Mouse (Mus musculus) intestine, embryonic 15.5 days (tissue): ENCODE measurements around the gene Gpn2. TPM values are rescaled to one million over a fixed set of nuclear protein-coding genes. Genes with fewer than 3 reads are reported as not detected.

Experiments
- ATAC-seq: fragments of 200-750 bp; cut with Nextera tagmentation; 2 replicates; pipeline ENCODE4 v1.8.0; 2017; ENCODE audit warnings: moderate TSS enrichment, moderate library complexity
- H3K27ac ChIP-seq: fragments of 300-500 bp; sonication (generic); 2 replicates; pipeline ENCODE4 v1.5.1; 2015; ENCODE audit warnings: mild to moderate bottlenecking, inconsistent platforms
- H3K27me3 ChIP-seq: fragments of 300-500 bp; sonication (generic); replicated peaks from 2 replicates; pipeline ENCODE4 v1.6.1; 2015; ENCODE audit warnings: inconsistent platforms
- H3K36me3 ChIP-seq: fragments of 300-500 bp; sonication (generic); 2 replicates; pipeline ENCODE4 v1.6.1; 2015; ENCODE audit warnings: inconsistent platforms
- H3K4me1 ChIP-seq: fragments of 300-500 bp; sonication (generic); replicated peaks from 2 replicates; pipeline ENCODE4 v1.6.1; 2015; ENCODE audit warnings: inconsistent platforms
- H3K4me2 ChIP-seq: fragments of 300-500 bp; sonication (generic); replicated peaks from 2 replicates; pipeline ENCODE4 v1.6.1; 2015; ENCODE audit warnings: mild to moderate bottlenecking, inconsistent platforms
- H3K4me3 ChIP-seq: fragments of 300-500 bp; sonication (generic); replicated peaks from 2 replicates; pipeline ENCODE4 v1.5.1; 2015; ENCODE audit warnings: inconsistent platforms
- H3K9ac ChIP-seq: fragments of 300-500 bp; sonication (generic); 2 replicates; pipeline ENCODE4 v1.6.1; 2015; ENCODE audit warnings: inconsistent platforms
- H3K9me3 ChIP-seq: fragments of 300-500 bp; sonication (generic); 2 replicates; pipeline ENCODE4 v1.6.1; 2016; ENCODE audit warnings: inconsistent platforms
- WGBS: fragments of 180-500 bp; shearing (Covaris S2); methylation state at CpG from one replicate; pipeline ENCODE4 v1.1.7; 2015; 5-methylcytosine and 5-hydroxymethylcytosine counted together
- polyA plus RNA-seq: library from polyadenylated mRNA; unstranded; fragments of >200 nt; fragmentation: Nextera tagmentation; extraction: Ambion mirVana; gene quantifications from 2 replicates; pipeline ENCODE4 v1.2.1, GENCODE M21; 2015

Gpn2 gene
- polyA plus RNA-seq, 1 experiment from 2014 or later, result 16.5 TPM

DNA sequence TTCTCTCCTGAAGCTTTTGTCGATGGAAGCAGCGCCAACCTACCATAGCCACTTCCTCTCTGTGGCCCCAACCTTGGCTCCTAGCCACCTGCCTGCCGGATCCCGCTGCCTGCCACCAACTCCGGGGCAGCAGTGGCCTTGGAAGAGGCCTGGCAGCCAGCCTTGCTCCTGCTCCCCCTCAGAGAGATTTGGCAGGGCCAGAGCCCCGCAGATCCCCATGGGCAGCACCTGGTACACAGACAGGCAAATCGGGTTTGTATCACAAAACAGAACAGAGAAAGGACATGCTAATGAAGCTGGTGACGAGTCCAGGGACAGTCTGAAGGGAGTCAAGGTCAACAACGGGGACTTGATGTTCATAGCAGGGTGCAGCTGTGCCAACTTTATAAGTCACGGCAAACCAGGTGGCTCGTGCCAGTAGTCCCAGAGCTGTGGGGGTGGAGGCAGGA is 21.0 kb upstream of the Gpn2 start:
- H3K27ac ChIP-seq, result no peak overlapping the region
- H3K36me3 ChIP-seq, result no peaks in the 10 kb centered on the region
- H3K4me1 ChIP-seq, result no peaks in the 10 kb centered on the region
- 80% methylated on average over 11 of the region's 11 CpGs for WGBS
- H3K27me3 ChIP-seq, result no peaks in the 10 kb centered on the region
- no peak overlapping the region for H3K4me2 ChIP-seq
- H3K9ac ChIP-seq, result no peak overlapping the region
- H3K4me3 ChIP-seq, result no peak overlapping the region
- peak; percentile 59; the same call in 1 of the 2 replicates for ATAC-seq
- H3K9me3 ChIP-seq, result no peaks in the 10 kb centered on the region

DNA sequence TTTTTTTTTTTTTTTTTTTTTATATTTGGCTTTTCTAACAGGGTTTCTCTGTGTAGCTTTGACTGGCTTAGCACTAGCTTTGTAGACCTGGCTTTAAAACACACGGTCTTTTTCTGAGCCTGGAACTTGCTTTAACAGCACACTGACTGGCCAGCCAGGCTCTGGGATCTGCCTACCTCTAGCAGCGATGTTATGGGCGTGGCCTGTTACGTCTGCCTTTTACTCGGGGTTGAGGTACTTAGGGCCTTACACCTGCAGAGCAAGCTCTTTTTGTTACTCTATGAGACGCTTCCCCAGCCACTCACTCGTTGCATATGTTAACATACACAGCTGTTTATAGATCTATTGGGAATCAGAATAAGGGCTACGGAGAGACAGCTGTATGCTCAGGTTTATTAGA is 16.9 kb upstream of the Gpn2 start:
- ATAC-seq, result no peak
- H3K4me3 ChIP-seq, result no peak overlapping the region
- H3K27me3 ChIP-seq, result no peaks in the 10 kb centered on the region
- H3K9me3 ChIP-seq, result no peaks in the 10 kb centered on the region
- no peak overlapping the region for H3K27ac ChIP-seq
- H3K36me3 ChIP-seq, result no peaks in the 10 kb centered on the region
- no peak overlapping the region for H3K9ac ChIP-seq
- H3K4me1 ChIP-seq, result 0 out of 2 replicates have a peak, but pooled peaks cover 4% of the 10 kb centered on the region
- 22% methylated on average over 8 of the region's 8 CpGs for WGBS
- H3K4me2 ChIP-seq, result no peak overlapping the region

DNA sequence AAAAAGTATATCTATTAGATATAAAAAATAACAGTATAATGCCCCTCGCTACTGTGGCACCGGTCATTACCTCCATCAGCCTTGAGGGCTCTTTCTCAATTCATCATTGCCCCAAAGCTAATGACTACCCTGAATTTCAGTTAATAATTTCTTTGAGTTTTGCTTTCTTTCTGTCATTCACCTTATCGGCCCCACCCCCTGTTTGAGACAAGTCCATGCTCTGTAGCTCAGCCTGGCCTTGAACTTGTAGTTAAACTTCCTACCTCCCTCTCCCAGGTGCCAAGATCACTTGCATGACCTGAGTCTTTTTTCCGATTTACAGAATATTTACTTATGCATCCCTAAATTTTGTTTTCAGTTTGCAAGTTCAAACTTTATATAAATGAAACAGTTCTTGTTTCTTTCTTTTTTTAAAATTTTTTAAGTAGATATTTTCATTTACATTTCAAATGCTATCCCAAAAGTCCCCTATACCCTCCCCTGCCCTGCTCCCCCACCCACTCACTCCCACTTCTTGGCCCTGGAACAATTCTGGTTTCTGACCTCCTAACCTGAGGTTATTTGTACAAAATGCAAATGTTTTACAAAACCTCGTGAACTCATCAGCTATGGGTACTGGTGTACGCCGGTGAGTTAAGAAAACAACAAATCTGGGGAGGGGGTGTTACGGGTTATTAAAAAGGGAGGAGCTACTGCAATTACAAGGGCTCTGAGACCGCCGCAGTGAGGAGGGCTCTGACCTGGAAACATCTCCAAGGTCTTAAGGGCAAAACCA is 14.7 kb upstream of the Gpn2 start:
- 0 out of 2 replicates have a peak overlapping the region, but pooled peaks have one; percentile 10 for H3K9ac ChIP-seq
- WGBS, result 62% methylated on average over 10 of the region's 10 CpGs
- peak; percentile 53 for ATAC-seq
- H3K27ac ChIP-seq, result peak overlapping the region; percentile 75
- no peaks in the 10 kb centered on the region for H3K9me3 ChIP-seq
- 0 out of 2 replicates have a peak, but pooled peaks cover 4% of the 10 kb centered on the region for H3K4me1 ChIP-seq
- no peaks in the 10 kb centered on the region for H3K36me3 ChIP-seq
- H3K27me3 ChIP-seq, result no peaks in the 10 kb centered on the region
- H3K4me3 ChIP-seq, result no peak overlapping the region
- peak overlapping the region; percentile 37 for H3K4me2 ChIP-seq

GRCm38 (mm10) chr4:133570066-133570466 is 14.1 kb upstream of the Gpn2 start:
- 38% methylated on average over 10 of the region's 10 CpGs for WGBS
- Histone ChIP-seq H3K9ac (0 out of 2 replicates have a peak overlapping the region, but pooled peaks have one; percentile 10), H3K9me3 (no peaks in the 10 kb centered on the region), H3K4me2 (peak overlapping the region; percentile 37), H3K27ac (peak overlapping the region; percentile 75), H3K27me3 (no peaks in the 10 kb centered on the region), H3K4me1 (0 out of 2 replicates have a peak, but pooled peaks cover 4% of the 10 kb centered on the region), H3K4me3 (no peak overlapping the region), H3K36me3 (no peaks in the 10 kb centered on the region)
- peak; percentile 65 for ATAC-seq

GRCm38 (mm10) chr4:133574070-133574842 is 9.9 kb upstream of the Gpn2 start, which contains the start of gene Gpatch3:
Gene Gpatch3 (plus strand): TSS chr4:133574745.
- Histone ChIP-seq H3K27me3 (no peaks in the 10 kb centered on the region), H3K36me3 (peaks cover 12% of the 10 kb centered on the region; the same call in 1 of the 2 replicates), H3K4me2 (peak within 1 kb of the TSS; percentile 89), H3K27ac (peak within 1 kb of the TSS; percentile 87), H3K9ac (peak within 1 kb of the TSS; percentile 94), H3K4me3 (peak within 1 kb of the TSS; percentile 99), H3K4me1 (peaks cover 10% of the 10 kb centered on the region; the same call in 1 of the 2 replicates), H3K9me3 (no peaks in the 10 kb centered on the region)
- peak; percentile 92 for ATAC-seq
- 5% methylated on average over 44 of the region's 44 CpGs for WGBS

DNA sequence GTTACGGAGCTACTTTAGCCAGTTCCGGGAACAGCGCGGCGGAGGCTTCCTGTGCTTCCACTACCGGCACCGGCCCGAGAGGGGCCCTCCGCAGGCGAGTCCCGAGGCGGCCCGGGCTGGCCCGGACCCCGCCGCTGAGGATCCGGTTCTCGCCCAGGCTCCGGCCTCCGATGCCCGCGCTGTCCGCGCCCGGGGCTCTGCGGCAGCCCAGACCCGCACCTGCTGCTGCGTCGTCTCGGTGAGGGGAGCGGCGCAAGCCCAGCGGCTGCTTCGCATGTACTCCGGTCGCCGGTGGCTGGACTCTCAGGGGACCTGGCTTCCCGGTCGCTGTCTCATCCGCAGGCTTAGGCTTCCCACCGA is 9.3 kb upstream of the Gpn2 start:
- peak; percentile 57 for ATAC-seq
- H3K9me3 ChIP-seq, result no peaks in the 10 kb centered on the region

DNA sequence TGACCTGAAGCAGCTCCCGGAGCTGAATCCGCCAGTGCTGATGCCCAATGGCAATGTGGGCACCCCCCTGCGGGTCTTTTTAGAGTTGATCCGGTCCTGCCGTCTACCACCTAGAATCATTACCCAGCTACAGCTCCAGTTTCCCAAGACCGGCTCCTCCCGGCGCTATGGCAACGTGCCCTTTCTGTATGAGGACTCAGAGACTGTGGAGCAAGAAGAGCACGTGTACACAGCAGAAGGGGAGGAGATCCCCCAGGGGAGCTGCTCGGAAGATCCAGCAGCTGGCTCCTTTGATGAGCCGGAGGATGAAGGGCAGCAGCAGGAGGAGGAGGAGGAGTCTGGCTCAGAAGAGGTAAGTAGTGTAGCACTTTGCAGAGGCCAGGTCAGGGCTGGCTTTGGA is 6.2 kb upstream of the Gpn2 start:
- Histone ChIP-seq H3K27me3 (no peaks in the 10 kb centered on the region), H3K4me2 (no peak overlapping the region), H3K9me3 (no peaks in the 10 kb centered on the region), H3K27ac (no peak overlapping the region), H3K36me3 (peaks cover 18% of the 10 kb centered on the region; the same call in 1 of the 2 replicates), H3K4me3 (no peak overlapping the region), H3K4me1 (peaks cover 6% of the 10 kb centered on the region; the same call in 1 of the 2 replicates), H3K9ac (peak overlapping the region; percentile 10; the same call in 1 of the 2 replicates)
- no peak for ATAC-seq
- 77% methylated on average over 12 of the region's 12 CpGs for WGBS

More for the DNA sequence above, 9.3 kb upstream of the Gpn2 start:
- H3K36me3 ChIP-seq, result peaks cover 12% of the 10 kb centered on the region; the same call in 1 of the 2 replicates
- WGBS, result under 1% methylated on average over 41 of the region's 41 CpGs
- H3K27ac ChIP-seq, result peak overlapping the region; percentile 87
- peak overlapping the region; percentile 94 for H3K9ac ChIP-seq
- peak overlapping the region; percentile 89 for H3K4me2 ChIP-seq
- peak overlapping the region; percentile 99 for H3K4me3 ChIP-seq
- no peaks in the 10 kb centered on the region for H3K27me3 ChIP-seq
- H3K4me1 ChIP-seq, result peaks cover 8% of the 10 kb centered on the region; the same call in 1 of the 2 replicates

- WGBS, result 61% methylated on average over 6 of the region's 6 CpGs
These were observed 488 bp upstream of the Gpn2 start for GRCm38 (mm10) chr4:133583690-133584058.

DNA sequence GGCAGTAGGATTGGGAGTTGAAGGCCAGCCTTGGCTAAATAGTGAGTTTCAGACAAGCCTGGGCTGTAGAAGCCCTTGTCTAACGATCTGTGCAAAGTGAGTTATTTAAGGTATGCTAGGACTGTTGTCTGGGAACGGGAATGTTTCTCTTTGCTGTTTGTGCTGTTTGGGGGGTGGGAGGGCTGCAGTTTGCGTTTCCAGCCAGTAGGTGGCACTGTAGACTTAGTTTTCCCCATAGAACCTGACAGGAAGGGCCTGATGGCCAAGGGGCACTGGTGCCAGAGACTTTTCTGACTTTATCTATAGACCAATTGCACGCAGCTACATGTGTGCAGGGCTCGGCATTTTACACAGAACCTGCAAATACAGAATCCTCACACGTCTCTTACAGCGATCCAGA is 8.4 kb downstream of the Gpn2 start:
- Histone ChIP-seq H3K4me1 (no peaks in the 10 kb centered on the region), H3K27ac (no peak overlapping the region), H3K36me3 (peaks cover 29% of the 10 kb centered on the region), H3K4me2 (no peak overlapping the region), H3K9me3 (no peaks in the 10 kb centered on the region), H3K27me3 (no peaks in the 10 kb centered on the region), H3K9ac (no peak overlapping the region), H3K4me3 (no peak overlapping the region)
- 26% methylated on average over 7 of the region's 7 CpGs for WGBS
- ATAC-seq, result peak; percentile 59

More at GRCm38 (mm10) chr4:133583690-133584058, 488 bp upstream of the Gpn2 start:
- Histone ChIP-seq H3K4me2 (peak overlapping the region; percentile 98), H3K36me3 (peaks cover 32% of the 10 kb centered on the region), H3K27me3 (no peaks in the 10 kb centered on the region), H3K9ac (peak overlapping the region; percentile 76), H3K9me3 (no peaks in the 10 kb centered on the region), H3K27ac (peak overlapping the region; percentile 75), H3K4me1 (peaks cover 17% of the 10 kb centered on the region), H3K4me3 (peak overlapping the region; percentile 78)
- peak; percentile 61 for ATAC-seq

- H3K27ac ChIP-seq, result no peak overlapping the region
- ATAC-seq, result no peak
These were observed 11.4 kb downstream of the Gpn2 start for GRCm38 (mm10) chr4:133595538-133595937.

DNA sequence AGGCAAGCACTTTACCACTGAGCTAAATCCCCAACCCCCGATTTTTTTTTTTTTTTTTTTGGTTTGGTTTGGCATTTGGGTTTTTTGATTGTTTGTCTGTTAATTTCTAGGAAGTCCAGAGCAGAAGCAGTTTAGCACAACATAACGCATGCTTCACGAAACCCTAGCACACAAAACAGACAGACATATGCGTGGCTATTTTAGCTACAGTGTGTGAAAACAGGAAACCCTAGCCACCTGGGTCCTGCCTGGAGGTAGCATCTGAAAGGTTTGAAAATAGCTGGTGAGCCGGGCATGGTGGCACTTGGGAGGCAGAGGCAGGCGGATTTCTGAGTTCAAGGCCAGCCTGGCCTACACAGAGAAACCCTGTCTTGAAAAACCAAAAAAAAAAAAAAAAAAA is 11.9 kb downstream of the Gpn2 start:
- Histone ChIP-seq H3K4me1 (peaks cover 11% of the 10 kb centered on the region), H3K9ac (no peak overlapping the region), H3K4me3 (no peak overlapping the region), H3K27me3 (peaks cover 5% of the 10 kb centered on the region), H3K9me3 (no peaks in the 10 kb centered on the region), H3K27ac (no peak overlapping the region), H3K36me3 (peaks cover 5% of the 10 kb centered on the region), H3K4me2 (no peak overlapping the region)
- WGBS, result 79% methylated on average over 6 of the region's 6 CpGs
- no peak for ATAC-seq

More at GRCm38 (mm10) chr4:133595538-133595937, 11.4 kb downstream of the Gpn2 start:
- 67% methylated on average over 7 of the region's 7 CpGs for WGBS
- H3K27me3 ChIP-seq, result peaks cover 5% of the 10 kb centered on the region
- no peak overlapping the region for H3K4me2 ChIP-seq
- no peaks in the 10 kb centered on the region for H3K9me3 ChIP-seq
- peaks cover 11% of the 10 kb centered on the region for H3K4me1 ChIP-seq
- no peak overlapping the region for H3K4me3 ChIP-seq
- no peak overlapping the region for H3K9ac ChIP-seq
- H3K36me3 ChIP-seq, result peaks cover 5% of the 10 kb centered on the region

- Histone ChIP-seq H3K27me3 (peaks cover 13% of the 10 kb centered on the region), H3K27ac (peak overlapping the region; percentile 86), H3K4me3 (peak overlapping the region; percentile 19), H3K9me3 (no peaks in the 10 kb centered on the region), H3K9ac (no peak overlapping the region), H3K36me3 (no peaks in the 10 kb centered on the region), H3K4me2 (peak overlapping the region; percentile 84), H3K4me1 (peaks cover 11% of the 10 kb centered on the region)
- WGBS, result 36% methylated on average over 4 of the region's 4 CpGs
- peak; percentile 71 for ATAC-seq
These were observed 14.5 kb downstream of the Gpn2 start for GRCm38 (mm10) chr4:133598616-133599015.
